Mouse (Mus musculus): ENCODE measurements around the gene Prkcsh. TPM values are rescaled to one million over a fixed set of nuclear protein-coding genes. Genes with fewer than 3 reads are reported as not detected.

Prkcsh gene
- polyA plus RNA-seq (2015; fragmentation: Nextera tagmentation; extraction: Ambion mirVana) = 50.6 and 57.5 TPM in 2 replicates

GRCm38 (mm10) chr9:22002194-22003162, at the start of gene Prkcsh, which contains the start of gene Ccdc151:
Gene Prkcsh, plus strand, starts transcription at chr9:22002806.
Gene Ccdc151, minus strand, starts transcription at chr9:22002634.
- Histone ChIP-seq H3K9ac (peak within 1 kb of the TSS; percentile 65), H3K27ac (replicated peaks) (peak within 1 kb of the TSS; percentile 76), H3K4me2 (peak within 1 kb of the TSS; percentile 88), H3K27me3 (peaks cover 40% of the 10 kb centered on the region), H3K9me3 (replicated peaks) (no peaks in the 10 kb centered on the region), H3K36me3 (replicated peaks) (peaks cover 34% of the 10 kb centered on the region), H3K4me3 (replicated peaks) (peak within 1 kb of the TSS; percentile 74), H3K4me1 (replicated peaks) (peaks cover 26% of the 10 kb centered on the region)
- peak; percentile 99 for ATAC-seq (ENCODE audit: insufficient read depth)
- 6% methylated on average over 57 of the region's 57 CpGs for WGBS (ENCODE audit: insufficient replicate concordance)

GRCm38 (mm10) chr9:21953600-21953999, 49.0 kb upstream of the Prkcsh start:
- H3K36me3 ChIP-seq (replicated peaks) = peaks cover 21% of the 10 kb centered on the region
- H3K4me1 ChIP-seq (replicated peaks) = peaks cover 32% of the 10 kb centered on the region
- H3K9me3 ChIP-seq (replicated peaks) = no peaks in the 10 kb centered on the region
- no peak for ATAC-seq (ENCODE audit: insufficient read depth)
- no peak overlapping the region for H3K9ac ChIP-seq
- peaks cover 14% of the 10 kb centered on the region for H3K27me3 ChIP-seq
- no peak overlapping the region for H3K4me2 ChIP-seq
- H3K4me3 ChIP-seq (replicated peaks) = no peak overlapping the region
- 28% methylated on average over 3 of the region's 3 CpGs for WGBS (ENCODE audit: insufficient replicate concordance)
- no peak overlapping the region for H3K27ac ChIP-seq (replicated peaks)

GRCm38 (mm10) chr9:21954635-21955034, 48.0 kb upstream of the Prkcsh start:
- Histone ChIP-seq H3K4me1 (replicated peaks) (peaks cover 42% of the 10 kb centered on the region), H3K4me3 (replicated peaks) (peak overlapping the region; percentile 80), H3K27ac (replicated peaks) (no peak overlapping the region), H3K27me3 (0 out of 2 replicates have a peak, but pooled peaks cover 6% of the 10 kb centered on the region), H3K9me3 (replicated peaks) (no peaks in the 10 kb centered on the region), H3K4me2 (peak overlapping the region; percentile 88), H3K9ac (no peak overlapping the region), H3K36me3 (replicated peaks) (peaks cover 32% of the 10 kb centered on the region)
- ATAC-seq (ENCODE audit: insufficient read depth) = no peak
- 65% methylated on average over 3 of the region's 3 CpGs for WGBS (ENCODE audit: insufficient replicate concordance)

GRCm38 (mm10) chr9:21955225-21955569, 47.4 kb upstream of the Prkcsh start:
- Histone ChIP-seq H3K27me3 (0 out of 2 replicates have a peak, but pooled peaks cover under 1% of the 10 kb centered on the region), H3K36me3 (replicated peaks) (peaks cover 37% of the 10 kb centered on the region), H3K4me2 (peak overlapping the region; percentile 88), H3K27ac (replicated peaks) (peak overlapping the region; percentile 92), H3K9me3 (replicated peaks) (no peaks in the 10 kb centered on the region), H3K4me3 (replicated peaks) (peak overlapping the region; percentile 80), H3K4me1 (replicated peaks) (peaks cover 48% of the 10 kb centered on the region), H3K9ac (peak overlapping the region; percentile 84)
- peak; percentile 67 for ATAC-seq (ENCODE audit: insufficient read depth)
- WGBS (ENCODE audit: insufficient replicate concordance) = under 1% methylated on average over 18 of the region's 18 CpGs

- under 1% methylated on average over 54 of the region's 54 CpGs for WGBS (ENCODE audit: insufficient replicate concordance)
- Histone ChIP-seq H3K9ac (peak within 1 kb of the TSS; percentile 84), H3K36me3 (replicated peaks) (peaks cover 42% of the 10 kb centered on the region), H3K9me3 (replicated peaks) (no peaks in the 10 kb centered on the region), H3K27ac (replicated peaks) (peak within 1 kb of the TSS; percentile 92), H3K27me3 (0 out of 2 replicates have a peak, but pooled peaks cover 2% of the 10 kb centered on the region), H3K4me1 (replicated peaks) (peaks cover 53% of the 10 kb centered on the region), H3K4me3 (replicated peaks) (peak within 1 kb of the TSS; percentile 80), H3K4me2 (peak within 1 kb of the TSS; percentile 88)
- peak; percentile 95 for ATAC-seq (ENCODE audit: insufficient read depth)
Observed at GRCm38 (mm10) chr9:21955570-21956281, 46.9 kb upstream of the Prkcsh start, which contains the start of gene Swsap1. Gene Swsap1, plus strand, starts transcription at chr9:21955755.

- peak overlapping the region; percentile 96; the same call in 1 of the 2 replicates for H3K27ac ChIP-seq (replicated peaks)
- H3K4me3 ChIP-seq (replicated peaks) = no peak overlapping the region
- WGBS (ENCODE audit: insufficient replicate concordance) = 62% methylated on average over 5 of the region's 5 CpGs
- H3K4me2 ChIP-seq = peak overlapping the region; percentile 89; the same call in 1 of the 2 replicates
- H3K36me3 ChIP-seq (replicated peaks) = peaks cover 57% of the 10 kb centered on the region
- H3K27me3 ChIP-seq = peaks cover 17% of the 10 kb centered on the region; the same call in 1 of the 2 replicates
- peaks cover 64% of the 10 kb centered on the region for H3K4me1 ChIP-seq (replicated peaks)
- no peak overlapping the region for H3K9ac ChIP-seq
- H3K9me3 ChIP-seq (replicated peaks) = no peaks in the 10 kb centered on the region
- ATAC-seq (ENCODE audit: insufficient read depth) = no peak
Observed at GRCm38 (mm10) chr9:21958372-21958771, 44.2 kb upstream of the Prkcsh start.

- WGBS (ENCODE audit: insufficient replicate concordance) = 84% methylated on average over 7 of the region's 7 CpGs
- H3K4me3 ChIP-seq (replicated peaks) = peak overlapping the region; percentile 76
- H3K27ac ChIP-seq (replicated peaks) = peak overlapping the region; percentile 96
- H3K36me3 ChIP-seq (replicated peaks) = peaks cover 57% of the 10 kb centered on the region
- no peak for ATAC-seq (ENCODE audit: insufficient read depth)
- H3K4me1 ChIP-seq (replicated peaks) = peaks cover 71% of the 10 kb centered on the region
- H3K4me2 ChIP-seq = peak overlapping the region; percentile 89
- H3K9me3 ChIP-seq (replicated peaks) = no peaks in the 10 kb centered on the region
- peaks cover 17% of the 10 kb centered on the region; the same call in 1 of the 2 replicates for H3K27me3 ChIP-seq
- H3K9ac ChIP-seq = peak overlapping the region; percentile 37; the same call in 1 of the 2 replicates
Observed at GRCm38 (mm10) chr9:21959244-21959643, 43.4 kb upstream of the Prkcsh start.

- Histone ChIP-seq H3K4me2 (peak overlapping the region; percentile 89), H3K27ac (replicated peaks) (peak overlapping the region; percentile 96)
Observed at GRCm38 (mm10) chr9:21960135-21960534, 42.5 kb upstream of the Prkcsh start.

GRCm38 (mm10) chr9:21960558-21961208, 41.9 kb upstream of the Prkcsh start:
- Histone ChIP-seq H3K9ac (peak overlapping the region; percentile 94), H3K36me3 (replicated peaks) (peaks cover 57% of the 10 kb centered on the region), H3K4me3 (replicated peaks) (peak overlapping the region; percentile 76), H3K27me3 (peaks cover 17% of the 10 kb centered on the region; the same call in 1 of the 2 replicates), H3K27ac (replicated peaks) (peak overlapping the region; percentile 96), H3K4me1 (replicated peaks) (peaks cover 70% of the 10 kb centered on the region), H3K9me3 (replicated peaks) (no peaks in the 10 kb centered on the region), H3K4me2 (peak overlapping the region; percentile 89)
- ATAC-seq (ENCODE audit: insufficient read depth) = no peak
- 40% methylated on average over 26 of the region's 26 CpGs for WGBS (ENCODE audit: insufficient replicate concordance)

More at GRCm38 (mm10) chr9:21960135-21960534, 42.5 kb upstream of the Prkcsh start:
- Histone ChIP-seq H3K27me3 (peaks cover 17% of the 10 kb centered on the region; the same call in 1 of the 2 replicates), H3K4me3 (replicated peaks) (peak overlapping the region; percentile 76), H3K9me3 (replicated peaks) (no peaks in the 10 kb centered on the region), H3K4me1 (replicated peaks) (peaks cover 72% of the 10 kb centered on the region), H3K36me3 (replicated peaks) (peaks cover 57% of the 10 kb centered on the region), H3K9ac (peak overlapping the region; percentile 94)
- no peak for ATAC-seq (ENCODE audit: insufficient read depth)
- WGBS (ENCODE audit: insufficient replicate concordance) = 69% methylated on average over 9 of the region's 9 CpGs

- Histone ChIP-seq H3K27ac (replicated peaks) (peak overlapping the region; percentile 96), H3K27me3 (peaks cover 17% of the 10 kb centered on the region; the same call in 1 of the 2 replicates), H3K4me3 (replicated peaks) (peak overlapping the region; percentile 76), H3K36me3 (replicated peaks) (peaks cover 56% of the 10 kb centered on the region), H3K9me3 (replicated peaks) (no peaks in the 10 kb centered on the region), H3K4me2 (peak overlapping the region; percentile 89), H3K4me1 (replicated peaks) (peaks cover 66% of the 10 kb centered on the region), H3K9ac (peak overlapping the region; percentile 94)
- no peak for ATAC-seq (ENCODE audit: insufficient read depth)
- WGBS (ENCODE audit: insufficient replicate concordance) = 1% methylated on average over 35 of the region's 35 CpGs
Observed at GRCm38 (mm10) chr9:21961366-21961980, 41.1 kb upstream of the Prkcsh start.
